Mouse (Mus musculus): ENCODE data around the gene Npr1. TPM values are rescaled to one million over a fixed set of nuclear protein-coding genes. Genes with fewer than 3 reads are reported as not detected.

The Npr1 gene
- polyA plus RNA-seq, 1 experiment = not detected

DNA sequence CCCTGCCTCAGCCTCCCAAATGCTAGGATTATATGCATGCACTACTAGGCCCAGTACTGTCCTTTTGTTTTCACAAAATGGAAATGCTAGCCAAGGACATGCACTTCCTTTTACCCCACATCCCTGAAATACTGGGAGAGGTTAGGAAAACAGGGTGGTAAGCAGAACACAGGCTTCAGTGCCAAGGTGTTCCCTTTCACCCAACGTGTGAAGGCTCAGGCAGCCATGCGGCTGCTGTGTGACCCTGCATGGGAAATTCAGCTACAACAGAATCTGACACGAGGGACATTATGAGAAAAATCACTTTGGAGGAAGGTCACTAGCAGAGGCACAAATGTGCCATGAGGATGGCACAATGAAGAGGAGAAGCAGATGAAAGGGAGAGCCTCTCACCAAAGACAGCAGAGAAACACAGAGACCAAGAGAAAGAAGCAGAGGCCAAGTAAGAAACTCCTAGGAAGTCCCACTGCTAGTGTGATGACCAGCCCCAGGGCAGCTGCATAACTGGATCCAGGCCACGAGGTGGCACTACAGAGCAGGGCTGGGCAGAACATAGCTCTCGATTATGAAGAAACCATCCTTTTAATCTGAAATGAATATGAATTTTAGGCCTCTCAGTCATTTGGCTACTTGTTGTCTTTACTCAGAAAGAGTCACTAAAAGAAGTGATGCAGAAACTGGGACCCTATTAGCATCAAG lies 53.2 kb downstream of the Npr1 start:
- 0 out of 2 replicates have a peak, but pooled peaks have one; percentile 44 for TF ChIP-seq CTCF (IDR thresholded peaks at IDR 0.05; ENCODE audit: insufficient read depth, low read depth, low read length)
- TF ChIP-seq POLR2A (IDR thresholded peaks at IDR 0.05; ENCODE audit: insufficient read depth, low read depth, low read length) = no peak
- 41% methylated on average over 5 of the region's 5 CpGs for WGBS
- Histone ChIP-seq H3K4me3 (ENCODE audit: insufficient read depth, low read depth, low read length) (no peak overlapping the region), H3K27ac (ENCODE audit: insufficient read depth, low read depth, low read length) (no peak overlapping the region), H3K4me1 (ENCODE audit: control insufficient read depth, insufficient read depth, low read length) (no peaks in the 10 kb centered on the region)

DNA sequence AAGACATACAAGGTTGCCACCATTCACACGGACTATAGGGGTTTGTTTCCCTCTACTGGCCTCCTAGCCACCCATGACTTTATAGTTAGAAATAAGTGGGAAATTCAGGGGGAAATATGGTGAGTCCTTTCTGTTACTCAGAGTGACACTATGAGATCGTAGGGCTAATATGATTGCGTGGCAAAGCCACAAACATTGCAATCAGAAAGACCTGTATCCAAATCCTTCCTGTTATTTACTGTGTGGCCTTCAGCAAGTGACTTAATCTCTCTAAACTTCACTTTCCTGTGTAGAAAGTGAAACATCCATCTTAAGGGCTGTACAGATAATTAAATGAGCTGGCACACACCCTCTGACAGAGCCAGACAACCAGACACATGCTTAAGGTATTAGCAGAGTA lies 56.9 kb downstream of the Npr1 start:
- WGBS = 91% methylated on average over 3 of the region's 3 CpGs
- Histone ChIP-seq H3K4me3 (ENCODE audit: insufficient read depth, low read depth, low read length) (no peak overlapping the region), H3K4me1 (ENCODE audit: control insufficient read depth, insufficient read depth, low read length) (no peaks in the 10 kb centered on the region), H3K27ac (ENCODE audit: insufficient read depth, low read depth, low read length) (no peak overlapping the region)
- no peak for TF ChIP-seq CTCF (IDR thresholded peaks at IDR 0.05; ENCODE audit: insufficient read depth, low read depth, low read length)
- no peak for TF ChIP-seq POLR2A (IDR thresholded peaks at IDR 0.05; ENCODE audit: insufficient read depth, low read depth, low read length)

DNA sequence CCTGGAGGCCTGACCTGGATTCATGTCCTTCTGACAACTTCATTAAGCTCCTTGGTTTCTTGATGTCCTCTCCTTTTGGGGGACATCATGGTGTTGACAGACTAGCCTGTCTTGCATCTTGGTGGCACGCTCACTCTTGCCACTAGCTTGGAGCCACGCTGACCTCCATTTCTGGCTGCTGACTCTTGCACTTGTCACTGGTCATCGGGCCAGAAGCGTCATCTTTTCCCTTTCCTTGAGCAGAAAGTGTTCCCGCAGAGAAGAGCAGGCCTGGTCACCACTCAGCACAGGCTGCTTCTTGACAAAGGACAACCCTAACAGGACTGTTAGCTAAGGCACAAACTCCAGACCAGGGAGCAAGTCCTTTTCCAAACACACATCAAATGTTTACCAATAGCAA lies 59.3 kb downstream of the Npr1 start:
- WGBS = 95% methylated on average over 5 of the region's 5 CpGs
- no peak for TF ChIP-seq CTCF (IDR thresholded peaks at IDR 0.05; ENCODE audit: insufficient read depth, low read depth, low read length)
- no peak for TF ChIP-seq POLR2A (IDR thresholded peaks at IDR 0.05; ENCODE audit: insufficient read depth, low read depth, low read length)
- Histone ChIP-seq H3K4me1 (ENCODE audit: control insufficient read depth, insufficient read depth, low read length) (no peaks in the 10 kb centered on the region), H3K27ac (ENCODE audit: insufficient read depth, low read depth, low read length) (no peak overlapping the region), H3K4me3 (ENCODE audit: insufficient read depth, low read depth, low read length) (no peak overlapping the region)

DNA sequence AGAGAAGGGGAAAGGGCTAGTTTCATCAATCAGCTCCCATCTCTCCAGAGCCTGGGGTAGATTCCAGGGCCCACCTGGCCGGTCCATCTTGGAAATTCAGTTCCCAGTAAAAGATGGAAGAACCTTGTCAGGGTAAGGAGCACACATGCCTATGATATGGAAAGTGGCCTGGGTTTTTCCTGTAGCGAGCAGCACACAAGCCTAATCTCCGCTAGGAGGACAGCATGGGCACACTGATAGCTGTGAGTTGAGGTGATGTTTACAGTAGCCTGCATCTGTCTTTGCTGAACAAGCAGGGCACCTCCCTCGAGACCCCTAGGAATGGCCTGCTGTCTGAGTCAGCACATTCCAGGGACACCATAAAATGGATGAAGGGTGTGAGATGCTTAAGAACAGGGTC lies 61.1 kb downstream of the Npr1 start:
- 89% methylated on average over 4 of the region's 4 CpGs for WGBS
- no peaks in the 10 kb centered on the region for H3K4me1 ChIP-seq (ENCODE audit: control insufficient read depth, insufficient read depth, low read length)
- no peak overlapping the region for H3K4me3 ChIP-seq (ENCODE audit: insufficient read depth, low read depth, low read length)
- TF ChIP-seq POLR2A (IDR thresholded peaks at IDR 0.05; ENCODE audit: insufficient read depth, low read depth, low read length) (no peak), CTCF (IDR thresholded peaks at IDR 0.05; ENCODE audit: insufficient read depth, low read depth, low read length) (no peak)
- H3K27ac ChIP-seq (ENCODE audit: insufficient read depth, low read depth, low read length) = no peak overlapping the region

DNA sequence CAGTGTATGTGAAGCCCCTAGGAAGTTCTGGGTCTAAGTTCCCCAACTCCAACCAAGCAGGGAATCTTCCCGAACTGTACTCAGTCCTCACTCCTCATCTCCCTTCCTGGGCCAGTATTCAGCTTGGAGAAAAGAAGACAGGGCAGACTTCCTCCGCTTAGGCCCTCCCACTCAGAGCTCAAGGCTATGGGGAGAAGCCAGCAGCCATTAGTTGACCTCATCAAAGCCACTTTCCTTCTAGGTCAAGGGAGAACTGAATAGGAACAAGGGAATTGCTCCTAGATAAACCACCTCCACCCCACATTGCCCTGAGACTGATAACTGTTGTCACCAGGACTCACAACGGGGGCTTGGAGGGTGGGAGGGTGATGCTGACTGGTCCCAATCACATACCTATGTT lies 61.5 kb downstream of the Npr1 start:
- TF ChIP-seq CTCF (IDR thresholded peaks at IDR 0.05; ENCODE audit: insufficient read depth, low read depth, low read length) = no peak
- no peak for TF ChIP-seq POLR2A (IDR thresholded peaks at IDR 0.05; ENCODE audit: insufficient read depth, low read depth, low read length)
- Histone ChIP-seq H3K4me3 (ENCODE audit: insufficient read depth, low read depth, low read length) (no peak overlapping the region), H3K27ac (ENCODE audit: insufficient read depth, low read depth, low read length) (no peak overlapping the region), H3K4me1 (ENCODE audit: control insufficient read depth, insufficient read depth, low read length) (no peaks in the 10 kb centered on the region)
- WGBS = 96% methylated on average over 3 of the region's 3 CpGs

DNA sequence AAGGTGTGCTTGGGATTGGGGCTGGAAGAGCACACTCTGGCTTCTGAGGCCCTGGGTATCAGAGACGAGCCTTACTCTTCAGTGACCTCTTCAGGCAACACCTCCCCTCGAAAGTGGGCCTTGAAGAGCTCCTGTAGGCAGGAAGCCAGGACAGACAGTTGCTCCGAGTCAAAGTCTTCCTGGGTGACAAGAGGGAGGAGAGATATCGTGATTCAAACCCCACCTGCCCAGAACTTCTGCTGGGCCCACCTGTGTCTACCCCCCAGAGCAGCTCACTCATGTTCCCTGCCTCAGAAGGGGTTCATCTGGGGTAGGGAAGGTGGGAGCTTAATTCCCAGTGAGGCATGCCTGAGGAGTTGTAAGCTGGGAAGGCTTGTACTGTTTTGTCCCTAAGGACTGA lies 64.7 kb downstream of the Npr1 start:
- no peak overlapping the region for H3K4me3 ChIP-seq (ENCODE audit: insufficient read depth, low read depth, low read length)
- no peaks in the 10 kb centered on the region for H3K4me1 ChIP-seq (ENCODE audit: control insufficient read depth, insufficient read depth, low read length)
- no peak overlapping the region for H3K27ac ChIP-seq (ENCODE audit: insufficient read depth, low read depth, low read length)
- 79% methylated on average over 4 of the region's 4 CpGs for WGBS
- no peak for TF ChIP-seq POLR2A (IDR thresholded peaks at IDR 0.05; ENCODE audit: insufficient read depth, low read depth, low read length)
- no peak for TF ChIP-seq CTCF (IDR thresholded peaks at IDR 0.05; ENCODE audit: insufficient read depth, low read depth, low read length)

Other genes with a start within 250 kb of the Npr1 start
- gene Jtb, start 234.3 kb downstream of the Npr1 start, polyA plus RNA-seq (2012; ENCODE audit: insufficient read depth, insufficient read length, low replicate concordance, missing spikeins) = not detected in 2 replicates
- not detected in 2 replicates for gene Creb3l4, start 222.4 kb downstream of the Npr1 start, polyA plus RNA-seq (2012; ENCODE audit: insufficient read depth, insufficient read length, low replicate concordance, missing spikeins)
- gene Slc39a1, start 217.7 kb downstream of the Npr1 start, polyA plus RNA-seq (2012; ENCODE audit: insufficient read depth, insufficient read length, low replicate concordance, missing spikeins) = not detected in 2 replicates
- gene Crtc2, start 211.7 kb downstream of the Npr1 start, polyA plus RNA-seq (2012; ENCODE audit: insufficient read depth, insufficient read length, low replicate concordance, missing spikeins) = not detected in 2 replicates
- gene Dennd4b, start 200.7 kb downstream of the Npr1 start, polyA plus RNA-seq (2012; ENCODE audit: insufficient read depth, insufficient read length, low replicate concordance, missing spikeins) = not detected in 2 replicates
- gene Gatad2b, start 172.7 kb downstream of the Npr1 start, polyA plus RNA-seq (2012; ENCODE audit: insufficient read depth, insufficient read length, low replicate concordance, missing spikeins) = 118 TPM in 1 of 2 replicates, not detected in the other
- not detected in 2 replicates for gene Slc27a3, start 75.9 kb downstream of the Npr1 start, polyA plus RNA-seq (2012; ENCODE audit: insufficient read depth, insufficient read length, low replicate concordance, missing spikeins)
- gene Ints3, start 32.2 kb downstream of the Npr1 start, polyA plus RNA-seq (2012; ENCODE audit: insufficient read depth, insufficient read length, low replicate concordance, missing spikeins) = not detected in 2 replicates
- not detected in 2 replicates for gene Ilf2, start 10.3 kb upstream of the Npr1 start, polyA plus RNA-seq (2012; ENCODE audit: insufficient read depth, insufficient read length, low replicate concordance, missing spikeins)
- not detected in 2 replicates for gene Snapin, start 25.2 kb upstream of the Npr1 start, polyA plus RNA-seq (2012; ENCODE audit: insufficient read depth, insufficient read length, low replicate concordance, missing spikeins)
- gene Chtop, start 43.6 kb upstream of the Npr1 start, polyA plus RNA-seq (2012; ENCODE audit: insufficient read depth, insufficient read length, low replicate concordance, missing spikeins) = 401 TPM in 1 of 2 replicates, not detected in the other
- not detected in 2 replicates for gene S100a1, start 48.5 kb upstream of the Npr1 start, polyA plus RNA-seq (2012; ENCODE audit: insufficient read depth, insufficient read length, low replicate concordance, missing spikeins)
- not detected in 2 replicates for gene S100a13, start 48.6 kb upstream of the Npr1 start, polyA plus RNA-seq (2012; ENCODE audit: insufficient read depth, insufficient read length, low replicate concordance, missing spikeins)
- not detected in 2 replicates for gene S100a14, start 61.0 kb upstream of the Npr1 start, polyA plus RNA-seq (2012; ENCODE audit: insufficient read depth, insufficient read length, low replicate concordance, missing spikeins)
- not detected in 2 replicates for gene S100a16, start 71.4 kb upstream of the Npr1 start, polyA plus RNA-seq (2012; ENCODE audit: insufficient read depth, insufficient read length, low replicate concordance, missing spikeins)
- gene S100a3, start 94.7 kb upstream of the Npr1 start, polyA plus RNA-seq (2012; ENCODE audit: insufficient read depth, insufficient read length, low replicate concordance, missing spikeins) = not detected in 2 replicates
- gene S100a2, start 124.4 kb upstream of the Npr1 start, polyA plus RNA-seq (2012; ENCODE audit: insufficient read depth, insufficient read length, low replicate concordance, missing spikeins) = not detected in 2 replicates
- not detected in 2 replicates for gene Gm42674, start 136.0 kb upstream of the Npr1 start, polyA plus RNA-seq (2012; ENCODE audit: insufficient read depth, insufficient read length, low replicate concordance, missing spikeins)
- gene S100a4, start 137.9 kb upstream of the Npr1 start, polyA plus RNA-seq (2012; ENCODE audit: insufficient read depth, insufficient read length, low replicate concordance, missing spikeins) = not detected in 2 replicates
- not detected in 2 replicates for gene S100a5, start 142.7 kb upstream of the Npr1 start, polyA plus RNA-seq (2012; ENCODE audit: insufficient read depth, insufficient read length, low replicate concordance, missing spikeins)
- gene S100a6, start 147.0 kb upstream of the Npr1 start, polyA plus RNA-seq (2012; ENCODE audit: insufficient read depth, insufficient read length, low replicate concordance, missing spikeins) = not detected in 2 replicates
- gene S100a7a, start 188.2 kb upstream of the Npr1 start, polyA plus RNA-seq (2012; ENCODE audit: insufficient read depth, insufficient read length, low replicate concordance, missing spikeins) = not detected in 2 replicates
- gene S100a8, start 203.1 kb upstream of the Npr1 start, polyA plus RNA-seq (2012; ENCODE audit: insufficient read depth, insufficient read length, low replicate concordance, missing spikeins) = not detected in 2 replicates
- gene S100a9, start 229.9 kb upstream of the Npr1 start, polyA plus RNA-seq (2012; ENCODE audit: insufficient read depth, insufficient read length, low replicate concordance, missing spikeins) = not detected in 2 replicates

All from olfactory bulb, adult 2 months (tissue).